Mouse (Mus musculus) lung, postnatal 0 days (tissue): Measurements from ENCODE around the gene Hspa12a. TPM values are rescaled to one million over a fixed set of nuclear protein-coding genes. Genes with fewer than 3 reads are reported as not detected.

Source experiments
- ATAC-seq: fragments of 200-750 bp; cut with Nextera tagmentation; 2 replicates; pipeline ENCODE4 v1.8.0; 2017; ENCODE audit warnings: moderate library complexity
- DNase-seq: peaks from one replicate; pipeline ENCODE4 v3.0.0-alpha.2; 2016; ENCODE audit warnings: low spot score
- H3K27ac ChIP-seq: fragments of 300-500 bp; sonication (generic); 2 replicates; pipeline ENCODE4 v1.5.1; 2014; ENCODE audit warnings: antibody characterized with exemption, mild to moderate bottlenecking, low read length, mixed read lengths
- H3K27me3 ChIP-seq: fragments of 300-500 bp; sonication (generic); replicated peaks from 2 replicates; pipeline ENCODE4 v1.6.1; 2014; ENCODE audit warnings: low read length, mixed read lengths; ENCODE audit not compliant: insufficient read depth
- H3K36me3 ChIP-seq: fragments of 300-500 bp; sonication (generic); 2 replicates; pipeline ENCODE4 v1.6.1; 2014; ENCODE audit warnings: low read length, mixed read lengths; ENCODE audit not compliant: insufficient read depth
- H3K4me1 ChIP-seq: fragments of 300-500 bp; sonication (generic); 2 replicates; pipeline ENCODE4 v1.6.1; 2014; ENCODE audit warnings: antibody characterized with exemption, low read depth, low read length, mixed read lengths; ENCODE audit not compliant: insufficient read depth
- H3K4me2 ChIP-seq: fragments of 300-500 bp; sonication (generic); replicated peaks from 2 replicates; pipeline ENCODE4 v1.6.1; 2014; ENCODE audit warnings: low read depth, mild to moderate bottlenecking, low read length, moderate library complexity, mixed read lengths
- H3K4me3 ChIP-seq: fragments of 300-500 bp; sonication (generic); 2 replicates; pipeline ENCODE4 v1.5.1; 2014; ENCODE audit warnings: low read depth, low read length
- H3K9ac ChIP-seq: fragments of 300-500 bp; sonication (generic); replicated peaks from 2 replicates; pipeline ENCODE4 v1.6.1; 2014; ENCODE audit warnings: low read depth, mild to moderate bottlenecking
- H3K9me3 ChIP-seq: fragments of 300-500 bp; sonication (generic); 2 replicates; pipeline ENCODE4 v1.6.1; 2016; ENCODE audit warnings: low read length, mixed read lengths
- CTCF ChIP-seq: IDR thresholded peaks from 2 replicates; pipeline ENCODE4 v1.5.1; 2016; ENCODE audit warnings: antibody characterized with exemption, mild to moderate bottlenecking
- EP300 ChIP-seq: IDR thresholded peaks from 2 replicates; pipeline ENCODE4 v1.6.1; 2016; ENCODE audit warnings: antibody characterized with exemption, mild to moderate bottlenecking, control low read depth
- WGBS: fragments of 180-500 bp; shearing (Covaris S2); extraction: QIAGEN DNeasy Blood & Tissue Kit; methylation state at CpG from one replicate; pipeline ENCODE4 v1.1.7; 2014; 5-methylcytosine and 5-hydroxymethylcytosine counted together
- polyA plus RNA-seq: library from polyadenylated mRNA; unstranded; fragments of >200 nt; fragmentation: Nextera tagmentation; extraction: Ambion mirVana; gene quantifications from 2 replicates; pipeline ENCODE4 v1.2.1, GENCODE M21; 2015

The Hspa12a gene
- polyA plus RNA-seq, 1 experiment from 2014 or later: 3.3 TPM

GRCm38 (mm10) chr19:58918597-58918996, 24.9 kb downstream of the Hspa12a start:
- no peaks in the 10 kb centered on the region for H3K27me3 ChIP-seq
- no peak overlapping the region for H3K27ac ChIP-seq
- peak; percentile 52 for TF ChIP-seq CTCF
- TF ChIP-seq EP300: no peak
- DNase-seq: peak; percentile 41
- peak overlapping the region; percentile 29 for H3K4me3 ChIP-seq
- peak overlapping the region; percentile 52 for H3K4me2 ChIP-seq
- 2% methylated on average over 11 of the region's 11 CpGs for WGBS
- no peak for ATAC-seq
- no peaks in the 10 kb centered on the region for H3K36me3 ChIP-seq
- H3K9ac ChIP-seq: 0 out of 2 replicates have a peak overlapping the region, but pooled peaks have one; percentile 10
- H3K4me1 ChIP-seq: no peaks in the 10 kb centered on the region
- no peaks in the 10 kb centered on the region for H3K9me3 ChIP-seq

GRCm38 (mm10) chr19:58913301-58913700, 30.2 kb downstream of the Hspa12a start:
- no peaks in the 10 kb centered on the region for H3K9me3 ChIP-seq
- no peaks in the 10 kb centered on the region for H3K36me3 ChIP-seq
- no peak overlapping the region for H3K27ac ChIP-seq
- no peak for TF ChIP-seq CTCF
- no peak for TF ChIP-seq EP300
- H3K4me1 ChIP-seq: peaks cover under 1% of the 10 kb centered on the region; the same call in 1 of the 2 replicates
- ATAC-seq (no peak), DNase-seq (no peak)
- H3K4me2 ChIP-seq: no peak overlapping the region
- no peak overlapping the region for H3K9ac ChIP-seq
- no peak overlapping the region for H3K4me3 ChIP-seq
- H3K27me3 ChIP-seq: no peaks in the 10 kb centered on the region
- WGBS: 75% methylated on average over 6 of the region's 6 CpGs

GRCm38 (mm10) chr19:58911386-58911785, 32.1 kb downstream of the Hspa12a start:
- H3K9me3 ChIP-seq: no peaks in the 10 kb centered on the region
- TF ChIP-seq CTCF (peak; percentile 82), EP300 (no peak)
- H3K27me3 ChIP-seq: no peaks in the 10 kb centered on the region
- WGBS: 11% methylated on average over 9 of the region's 9 CpGs
- peak overlapping the region; percentile 35 for H3K4me3 ChIP-seq
- H3K4me2 ChIP-seq: peak overlapping the region; percentile 60
- H3K27ac ChIP-seq: peak overlapping the region; percentile 40; the same call in 1 of the 2 replicates
- H3K36me3 ChIP-seq: no peaks in the 10 kb centered on the region
- ATAC-seq: peak; percentile 73
- DNase-seq: peak; percentile 86
- H3K4me1 ChIP-seq: peaks cover 3% of the 10 kb centered on the region; the same call in 1 of the 2 replicates
- no peak overlapping the region; the same call in 1 of the 2 replicates for H3K9ac ChIP-seq

- WGBS: 4% methylated on average over 11 of the region's 11 CpGs
- Histone ChIP-seq H3K4me2 (peak overlapping the region; percentile 60), H3K4me1 (peaks cover 3% of the 10 kb centered on the region; the same call in 1 of the 2 replicates), H3K36me3 (no peaks in the 10 kb centered on the region), H3K4me3 (peak overlapping the region; percentile 35), H3K9ac (no peak overlapping the region; the same call in 1 of the 2 replicates), H3K9me3 (no peaks in the 10 kb centered on the region), H3K27ac (peak overlapping the region; percentile 40; the same call in 1 of the 2 replicates), H3K27me3 (no peaks in the 10 kb centered on the region)
- ATAC-seq (peak; percentile 67), DNase-seq (peak; percentile 71)
- no peak for TF ChIP-seq EP300
- TF ChIP-seq CTCF: peak; percentile 56
These were observed 32.5 kb downstream of the Hspa12a start for GRCm38 (mm10) chr19:58910941-58911368.

GRCm38 (mm10) chr19:58908018-58908417, 35.4 kb downstream of the Hspa12a start:
- TF ChIP-seq EP300 (no peak), CTCF (no peak)
- WGBS: 55% methylated on average over 10 of the region's 10 CpGs
- DNase-seq (peak; percentile 22), ATAC-seq (no peak)
- Histone ChIP-seq H3K4me2 (no peak overlapping the region), H3K4me1 (peaks cover 3% of the 10 kb centered on the region; the same call in 1 of the 2 replicates), H3K9ac (no peak overlapping the region), H3K9me3 (no peaks in the 10 kb centered on the region), H3K4me3 (no peak overlapping the region), H3K27ac (no peak overlapping the region), H3K27me3 (no peaks in the 10 kb centered on the region), H3K36me3 (no peaks in the 10 kb centered on the region)

GRCm38 (mm10) chr19:58906685-58907084, 36.8 kb downstream of the Hspa12a start:
- Histone ChIP-seq H3K27ac (no peak overlapping the region), H3K4me1 (peaks cover 3% of the 10 kb centered on the region; the same call in 1 of the 2 replicates), H3K4me3 (no peak overlapping the region), H3K9me3 (no peaks in the 10 kb centered on the region), H3K27me3 (no peaks in the 10 kb centered on the region), H3K4me2 (no peak overlapping the region), H3K36me3 (no peaks in the 10 kb centered on the region), H3K9ac (no peak overlapping the region)
- WGBS: 54% methylated on average over 9 of the region's 9 CpGs
- no peak for DNase-seq
- ATAC-seq: no peak
- TF ChIP-seq EP300: no peak
- peak; percentile 30 for TF ChIP-seq CTCF
